Mouse (Mus musculus) CH12.LX (cell line): ENCODE data around the gene Selp. TPM values are rescaled to one million over a fixed set of nuclear protein-coding genes. Genes with fewer than 3 reads are reported as not detected.

Experiments used
- DNase-seq: peaks from one replicate; pipeline ENCODE4 v3.0.0-alpha.2; 2013; ENCODE audit errors: extremely low read depth
- H3K27ac ChIP-seq: 2 replicates; pipeline ENCODE4 v1.5.1; 2012; ENCODE audit warnings: low read depth, mild to moderate bottlenecking, control low read depth, moderate library complexity; ENCODE audit not compliant: insufficient read depth
- H3K27me3 ChIP-seq: replicated peaks from 2 replicates; pipeline ENCODE3; 2012; ENCODE audit warnings: inconsistent platforms
- H3K36me3 ChIP-seq, 2 experiments: replicated peaks in 1 of 2; 2 replicates each; pipeline versions ENCODE3 to v1.6.1; 2012; ENCODE audit warnings: inconsistent platforms in 1 of 2, low read length in 1 of 2, mild to moderate bottlenecking in 1 of 2, mixed read lengths in 1 of 2, moderate library complexity in 1 of 2; ENCODE audit not compliant: control insufficient read depth in 1 of 2, insufficient read depth in 1 of 2
- H3K4me1 ChIP-seq, 2 experiments: 2 replicates each; pipeline ENCODE4 v1.6.1; 2012; ENCODE audit warnings: inconsistent platforms in 1 of 2, moderate library complexity in 1 of 2; ENCODE audit not compliant: insufficient read depth in 2 of 2, control insufficient read depth in 1 of 2
- H3K4me2 ChIP-seq: 2 replicates; pipeline ENCODE4 v1.6.1; 2012; ENCODE audit warnings: low read depth, mild to moderate bottlenecking, control low read depth; ENCODE audit not compliant: poor library complexity, insufficient read depth, severe bottlenecking
- H3K4me3 ChIP-seq, 3 experiments: fragments of 150-350 bp in 1 of 3; sonication (generic) in 1 of 3; replicated peaks in 1 of 3; 2 replicates each; pipeline versions ENCODE3 to v1.5.1; 2011 to 2012; ENCODE audit warnings: low read depth in 2 of 3, low read length in 2 of 3, mild to moderate bottlenecking in 2 of 3, moderate library complexity in 2 of 3, control low read depth in 1 of 3, improper control_type of control experiment in 1 of 3, inconsistent platforms in 1 of 3, mixed read lengths in 1 of 3; ENCODE audit not compliant: poor library complexity in 1 of 3
- H3K79me2 ChIP-seq: replicated peaks from 2 replicates; pipeline ENCODE4 v1.6.1; 2012; ENCODE audit warnings: mild to moderate bottlenecking, moderate library complexity; ENCODE audit not compliant: control insufficient read depth, poor library complexity, insufficient read depth, severe bottlenecking; ENCODE audit errors: extremely low read depth
- H3K9ac ChIP-seq: 2 replicates; pipeline ENCODE4 v1.6.1; 2012; ENCODE audit warnings: low read depth, mild to moderate bottlenecking, control low read depth, moderate library complexity; ENCODE audit not compliant: insufficient read depth
- H3K9me3 ChIP-seq: replicated peaks from 2 replicates; pipeline ENCODE3; 2012; ENCODE audit warnings: low read length, inconsistent platforms, mixed read lengths
- CHD2 ChIP-seq: IDR thresholded peaks from 2 replicates; pipeline ENCODE4 v1.6.1; 2011; ENCODE audit warnings: low read length, improper control_type of control experiment
- CTCF ChIP-seq, 2 experiments: IDR thresholded peaks in 1 of 2; conservative IDR thresholded peaks in 1 of 2; 2 replicates each; pipeline ENCODE4 v1.5.1; 2011 to 2012; ENCODE audit warnings: low read depth in 2 of 2, low read length in 2 of 2, improper control_type of control experiment in 1 of 2, inconsistent platforms in 1 of 2, mild to moderate bottlenecking in 1 of 2, moderate library complexity in 1 of 2
- E2F4 ChIP-seq: IDR thresholded peaks from 2 replicates; pipeline ENCODE4 v1.6.1; 2011; ENCODE audit warnings: low read depth, low read length, improper control_type of control experiment; ENCODE audit not compliant: insufficient replicate concordance
- ELF1 ChIP-seq: IDR thresholded peaks from 2 replicates; pipeline ENCODE4 v1.6.1; 2014; ENCODE audit warnings: low read depth, mild to moderate bottlenecking, inconsistent platforms, low read length, improper control_type of control experiment
- EP300 ChIP-seq: IDR thresholded peaks from 2 replicates; pipeline ENCODE4 v1.6.1; 2011; ENCODE audit warnings: low read length, improper control_type of control experiment
- ETS1 ChIP-seq: conservative IDR thresholded peaks from 2 replicates; pipeline ENCODE4 v1.6.1; 2012; ENCODE audit warnings: low read depth, mild to moderate bottlenecking, inconsistent platforms, low read length, improper control_type of control experiment, moderate library complexity
- GABPA ChIP-seq: IDR thresholded peaks from 2 replicates; pipeline ENCODE4 v1.6.1; 2012; ENCODE audit warnings: low read depth, low read length, improper control_type of control experiment, inconsistent platforms; ENCODE audit not compliant: insufficient replicate concordance
- IRF4 ChIP-seq: IDR thresholded peaks from 2 replicates; pipeline ENCODE4 v1.6.1; 2014; ENCODE audit warnings: low read depth, mild to moderate bottlenecking, inconsistent platforms, low read length, improper control_type of control experiment
- JUND ChIP-seq: conservative IDR thresholded peaks from 2 replicates; pipeline ENCODE4 v1.6.1; 2011; ENCODE audit warnings: low read depth, low read length, improper control_type of control experiment
- MAFK ChIP-seq: IDR thresholded peaks from 2 replicates; pipeline ENCODE4 v1.6.1; 2011; ENCODE audit warnings: low read length, improper control_type of control experiment; ENCODE audit not compliant: insufficient replicate concordance
- MAZ ChIP-seq: IDR thresholded peaks from 2 replicates; pipeline ENCODE4 v1.6.1; 2012; ENCODE audit warnings: low read depth, mild to moderate bottlenecking, inconsistent platforms, low read length, improper control_type of control experiment, moderate library complexity
- MEF2A ChIP-seq: IDR thresholded peaks from 2 replicates; pipeline ENCODE4 v1.6.1; 2014; ENCODE audit warnings: low read depth, mild to moderate bottlenecking, inconsistent platforms, low read length, improper control_type of control experiment, borderline replicate concordance
- MXI1 ChIP-seq: IDR thresholded peaks from 2 replicates; pipeline ENCODE4 v1.6.1; 2011; ENCODE audit warnings: mild to moderate bottlenecking, low read depth, low read length, improper control_type of control experiment
- MYC ChIP-seq: IDR thresholded peaks from 2 replicates; pipeline ENCODE4 v1.6.1; 2011; ENCODE audit warnings: low read depth, mild to moderate bottlenecking, improper control_type of control experiment, low read length
- NELFE ChIP-seq: IDR thresholded peaks from 2 replicates; pipeline ENCODE4 v1.6.1; 2011; ENCODE audit warnings: low read depth, low read length, improper control_type of control experiment
- PAX5 ChIP-seq: IDR thresholded peaks from 2 replicates; pipeline ENCODE4 v1.6.1; 2012; ENCODE audit warnings: low read length, inconsistent platforms, mixed read lengths
- POLR2A ChIP-seq: IDR thresholded peaks from 2 replicates; pipeline ENCODE4 v1.6.1; 2011; ENCODE audit warnings: low read depth, mild to moderate bottlenecking, improper control_type of control experiment, low read length
- RAD21 ChIP-seq: IDR thresholded peaks from 2 replicates; pipeline ENCODE4 v1.6.1; 2011; ENCODE audit warnings: low read depth, mild to moderate bottlenecking, low read length, improper control_type of control experiment, moderate library complexity
- RCOR1 ChIP-seq: conservative IDR thresholded peaks from 2 replicates; pipeline ENCODE4 v1.6.1; 2012; ENCODE audit warnings: low read depth, mild to moderate bottlenecking, inconsistent platforms, low read length, improper control_type of control experiment
- SIN3A ChIP-seq: IDR thresholded peaks from 2 replicates; pipeline ENCODE4 v1.6.1; 2012; ENCODE audit warnings: low read length, improper control_type of control experiment, inconsistent platforms
- UBTF ChIP-seq: IDR thresholded peaks from 2 replicates; pipeline ENCODE4 v1.6.1; 2012; ENCODE audit warnings: low read depth, mild to moderate bottlenecking, inconsistent platforms, low read length, improper control_type of control experiment, moderate library complexity
- USF2 ChIP-seq: conservative IDR thresholded peaks from 2 replicates; pipeline ENCODE4 v1.6.1; 2011; ENCODE audit warnings: low read depth, low read length, improper control_type of control experiment
- ZC3H11A ChIP-seq: IDR thresholded peaks from 2 replicates; pipeline ENCODE4 v1.6.1; 2012; ENCODE audit warnings: low read depth, mild to moderate bottlenecking, inconsistent platforms, low read length, improper control_type of control experiment
- ZKSCAN1 ChIP-seq: IDR thresholded peaks from 2 replicates; pipeline ENCODE4 v1.6.1; 2012; ENCODE audit warnings: low read depth, inconsistent platforms, low read length, improper control_type of control experiment, borderline replicate concordance
- ZMIZ1 ChIP-seq: IDR thresholded peaks from 2 replicates; pipeline ENCODE4 v1.6.1; 2012; ENCODE audit warnings: low read depth, mild to moderate bottlenecking, inconsistent platforms, low read length, improper control_type of control experiment
- ZNF384 ChIP-seq: IDR thresholded peaks from 2 replicates; pipeline ENCODE4 v1.6.1; 2012; ENCODE audit warnings: low read depth, low read length, improper control_type of control experiment, inconsistent platforms
- dilution Hi-C: fragments of 300-500 bp; cut with MboI; formaldehyde crosslinking; loops from 2 replicates; pipeline ENCODE4 v1.14.3; 2020; ENCODE audit warnings: low sequenced_read_pairs; ENCODE audit not compliant: extremely low pct_unique_long_range_greater_than_20kb, extremely low pct_ligation_motif_present
- in situ Hi-C: fragments of 300-500 bp; cut with MboI; formaldehyde crosslinking; loops from 3 replicates; pipeline ENCODE4 v1.14.3; 2019; ENCODE audit warnings: low sequenced_read_pairs, low pct_ligation_motif_present, low pct_unique_long_range_greater_than_20kb, mixed read lengths
- polyA plus RNA-seq: library from polyadenylated mRNA; unstranded; fragments of >175 nt; gene quantifications from 2 replicates; pipeline ENCODE4 v1.2.1, GENCODE M21; 2012; ENCODE audit warnings: low read depth; ENCODE audit not compliant: insufficient read length
- total RNA-seq, 2 experiments: library from RNA; depleted of rRNA; stranded (reverse); fragments of 300-350 nt in 1 of 2; fragments of >200 nt in 1 of 2; gene quantifications; 2 replicates each; pipeline ENCODE4 v1.2.3; 2012 to 2014

Gene Selp
- total and polyA plus RNA-seq, 3 experiments: 0.21 to 0.43 TPM; not detected in 1

GRCm38 (mm10) chr1:164070461-164070860, 44.6 kb upstream of the Selp start:
- Histone ChIP-seq H3K27ac (no peak overlapping the region), H3K36me3 (no peaks in the 10 kb centered on the region), H3K27me3 (peaks cover 2% of the 10 kb centered on the region), H3K4me2 (no peak overlapping the region), H3K9ac (no peak overlapping the region), H3K4me3 (no peak overlapping the region), H3K4me1 (peaks cover 0 to 45% of the 10 kb centered on the region in 2 experiments; a peak in 2 of 4 replicates), H3K79me2 (no peaks in the 10 kb centered on the region), H3K9me3 (no peaks in the 10 kb centered on the region)
- no peak for DNase-seq
- in situ Hi-C loops (no loop called here), dilution Hi-C loops (no loop called here)
- TF ChIP-seq E2F4 (no peak), MXI1 (no peak), RAD21 (no peak), MEF2A (no peak), SIN3A (no peak), MAZ (no peak), PAX5 (no peak), RCOR1 (no peak), UBTF (no peak), ZMIZ1 (no peak), POLR2A (no peak), CHD2 (no peak), IRF4 (no peak)

GRCm38 (mm10) chr1:164071111-164071510, 44.0 kb upstream of the Selp start:
- Histone ChIP-seq H3K4me3 (no peak overlapping the region), H3K9ac (no peak overlapping the region), H3K4me2 (no peak overlapping the region), H3K27ac (no peak overlapping the region), H3K9me3 (no peaks in the 10 kb centered on the region), H3K4me1 (peaks cover 0 to 51% of the 10 kb centered on the region in 2 experiments; a peak in 2 of 4 replicates), H3K36me3 (no peaks in the 10 kb centered on the region), H3K79me2 (no peaks in the 10 kb centered on the region), H3K27me3 (no peaks in the 10 kb centered on the region)
- dilution Hi-C loops (no loop called here), in situ Hi-C loops (no loop called here)
- DNase-seq: no peak
- TF ChIP-seq IRF4 (no peak), CHD2 (no peak), ZC3H11A (no peak), USF2 (no peak), GABPA (no peak), JUND (no peak), ETS1 (no peak), MAZ (no peak), MEF2A (no peak), ELF1 (no peak), NELFE (no peak), CTCF (conservative IDR thresholded peaks at IDR 0.05 in 1 of 2, IDR thresholded peaks at IDR 0.05 in 1 of 2; ENCODE audit: low read depth in 2 of 2, low read length in 2 of 2) (no peak), RAD21 (no peak), UBTF (no peak), ZKSCAN1 (no peak), POLR2A (no peak), MAFK (no peak), MYC (no peak), ZNF384 (no peak), EP300 (no peak)
- TF ChIP-seq, all 38 proteins: peak for 0
